Mouse (Mus musculus): ENCODE data around the gene Prkd3. TPM values are rescaled to one million over a fixed set of nuclear protein-coding genes. Genes with fewer than 3 reads are reported as not detected.

Gene Prkd3
- polyA plus RNA-seq, 1 experiment from 2014 or later = 9.9 TPM

DNA sequence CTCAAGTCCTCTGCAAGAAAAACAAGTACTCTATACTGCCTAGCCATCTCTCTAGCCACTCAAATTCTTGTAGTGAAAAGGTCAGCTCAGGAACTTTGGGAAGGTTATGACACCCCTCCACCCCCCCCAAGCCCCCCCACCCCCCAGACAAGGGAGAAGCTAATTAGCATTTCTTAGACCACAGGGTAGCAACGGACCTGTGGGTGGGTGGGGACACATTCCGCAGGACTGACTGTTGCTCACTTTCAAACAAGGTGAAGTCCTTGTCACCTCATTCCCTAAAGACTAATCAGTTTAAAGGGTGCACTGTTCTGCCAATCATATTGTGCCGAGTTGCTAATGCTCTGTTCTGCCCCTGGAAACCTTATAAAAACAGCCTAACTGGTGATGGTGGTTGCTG lies 106.7 kb downstream of the Prkd3 start:
- ATAC-seq = no peak
- WGBS = 73% methylated on average over 3 of the region's 3 CpGs
- Histone ChIP-seq H3K36me3 (ENCODE audit: control insufficient read depth, insufficient read depth) (no peaks in the 10 kb centered on the region), H3K9ac (ENCODE audit: low read depth, low read length) (no peak overlapping the region), H3K4me2 (replicated peaks; ENCODE audit: low read depth) (no peak overlapping the region), H3K4me1 (replicated peaks; ENCODE audit: control insufficient read depth, insufficient read depth, low read length) (peaks cover 3% of the 10 kb centered on the region; the same call in 1 of the 2 replicates), H3K4me3 (ENCODE audit: low read depth, low read length) (no peak overlapping the region), H3K9me3 (ENCODE audit: control insufficient read depth) (no peaks in the 10 kb centered on the region), H3K27me3 (replicated peaks; ENCODE audit: control insufficient read depth, insufficient read depth, low read length) (no peaks in the 10 kb centered on the region), H3K27ac (ENCODE audit: low read depth, low read length) (no peak overlapping the region)
- TF ChIP-seq CTCF (IDR thresholded peaks at IDR 0.05; ENCODE audit: low read depth) = no peak

DNA sequence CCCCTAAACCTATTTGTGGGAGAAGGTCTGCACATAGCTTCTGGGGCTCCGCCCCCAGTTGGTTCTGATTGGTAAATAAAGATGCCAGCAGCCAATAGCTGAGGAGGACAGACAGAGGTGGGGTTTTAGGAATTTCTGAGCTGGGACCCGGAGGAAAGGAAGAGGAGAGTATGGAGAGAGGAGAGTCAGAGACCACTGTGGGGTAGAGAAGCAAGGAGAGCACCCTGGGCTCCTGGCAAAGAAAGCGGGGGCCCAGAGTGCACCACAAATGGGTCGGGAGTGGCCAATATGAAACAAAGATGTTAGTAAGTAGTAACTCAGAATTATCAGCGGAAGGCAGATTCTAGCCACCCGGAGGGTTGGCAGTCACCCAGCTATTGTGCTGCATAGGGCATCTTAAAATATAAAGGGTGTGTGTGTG lies 107.7 kb downstream of the Prkd3 start:
- no peak for TF ChIP-seq CTCF (IDR thresholded peaks at IDR 0.05; ENCODE audit: low read depth)
- Histone ChIP-seq H3K9ac (ENCODE audit: low read depth, low read length) (no peak overlapping the region), H3K4me3 (ENCODE audit: low read depth, low read length) (peak overlapping the region; percentile 13), H3K4me2 (replicated peaks; ENCODE audit: low read depth) (peak overlapping the region; percentile 57), H3K27ac (ENCODE audit: low read depth, low read length) (no peak overlapping the region), H3K4me1 (replicated peaks; ENCODE audit: control insufficient read depth, insufficient read depth, low read length) (peaks cover 3% of the 10 kb centered on the region; the same call in 1 of the 2 replicates), H3K9me3 (ENCODE audit: control insufficient read depth) (no peaks in the 10 kb centered on the region), H3K36me3 (ENCODE audit: control insufficient read depth, insufficient read depth) (no peaks in the 10 kb centered on the region), H3K27me3 (replicated peaks; ENCODE audit: control insufficient read depth, insufficient read depth, low read length) (no peaks in the 10 kb centered on the region)
- ATAC-seq = no peak
- WGBS = 33% methylated on average over 6 of the region's 6 CpGs

DNA sequence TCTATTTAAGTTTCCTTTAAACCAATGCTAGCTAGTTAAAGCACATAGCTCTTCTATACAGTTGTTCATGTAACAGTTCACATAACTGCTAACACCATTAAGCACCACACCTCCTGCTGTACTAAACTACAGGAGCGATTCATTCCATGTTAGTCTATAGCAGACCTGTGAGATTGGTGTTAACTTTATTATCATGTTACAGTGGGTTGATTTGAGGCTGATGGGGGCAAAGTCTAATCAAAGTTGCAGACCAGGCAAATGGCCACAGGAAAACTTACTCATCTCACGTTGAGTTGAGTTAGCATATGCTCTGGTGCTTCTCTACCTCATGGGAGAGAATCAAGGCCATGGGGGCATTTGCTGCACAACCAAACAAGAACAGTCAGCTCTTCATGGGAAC lies 111.2 kb downstream of the Prkd3 start:
- Histone ChIP-seq H3K9me3 (ENCODE audit: control insufficient read depth) (no peaks in the 10 kb centered on the region), H3K4me3 (ENCODE audit: low read depth, low read length) (no peak overlapping the region), H3K27me3 (replicated peaks; ENCODE audit: control insufficient read depth, insufficient read depth, low read length) (no peaks in the 10 kb centered on the region), H3K4me1 (replicated peaks; ENCODE audit: control insufficient read depth, insufficient read depth, low read length) (no peaks in the 10 kb centered on the region), H3K9ac (ENCODE audit: low read depth, low read length) (no peak overlapping the region), H3K36me3 (ENCODE audit: control insufficient read depth, insufficient read depth) (no peaks in the 10 kb centered on the region), H3K27ac (ENCODE audit: low read depth, low read length) (no peak overlapping the region), H3K4me2 (replicated peaks; ENCODE audit: low read depth) (no peak overlapping the region)
- WGBS = 37% methylated on average over 2 of the region's 2 CpGs
- ATAC-seq = peak; percentile 54; the same call in 1 of the 2 replicates
- TF ChIP-seq CTCF (IDR thresholded peaks at IDR 0.05; ENCODE audit: low read depth) = no peak

DNA sequence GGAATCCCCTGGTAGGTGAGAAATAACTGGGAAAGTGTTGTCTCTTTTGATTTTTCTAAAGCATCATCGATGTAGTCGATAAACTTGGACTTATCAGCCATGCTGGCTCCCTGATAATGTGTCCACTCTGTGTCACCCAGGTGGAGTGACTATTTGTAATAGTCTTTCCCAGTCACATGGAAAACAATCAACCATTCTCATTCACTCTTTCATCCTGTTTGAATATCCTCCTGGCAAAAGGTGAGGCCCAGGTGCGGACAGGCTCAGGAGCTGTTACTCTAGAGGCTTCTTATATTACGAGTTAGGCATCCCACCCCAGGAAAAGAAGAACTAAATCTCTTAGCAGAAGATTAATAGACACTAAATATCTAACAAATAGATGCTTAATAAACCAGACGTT lies 113.7 kb downstream of the Prkd3 start, which contains the start of gene Sult6b1:
Sult6b1 (minus strand) TSS at position 101 of the 400 bp plus-strand sequence.
- Histone ChIP-seq H3K9me3 (ENCODE audit: control insufficient read depth) (no peaks in the 10 kb centered on the region), H3K9ac (ENCODE audit: low read depth, low read length) (no peak within 1 kb of the TSS), H3K4me1 (replicated peaks; ENCODE audit: control insufficient read depth, insufficient read depth, low read length) (no peaks in the 10 kb centered on the region), H3K4me3 (ENCODE audit: low read depth, low read length) (no peak within 1 kb of the TSS), H3K36me3 (ENCODE audit: control insufficient read depth, insufficient read depth) (no peaks in the 10 kb centered on the region), H3K27me3 (replicated peaks; ENCODE audit: control insufficient read depth, insufficient read depth, low read length) (no peaks in the 10 kb centered on the region), H3K4me2 (replicated peaks; ENCODE audit: low read depth) (no peak within 1 kb of the TSS), H3K27ac (ENCODE audit: low read depth, low read length) (no peak within 1 kb of the TSS)
- TF ChIP-seq CTCF (IDR thresholded peaks at IDR 0.05; ENCODE audit: low read depth) = no peak
- ATAC-seq = no peak
- 80% methylated on average over 5 of the region's 5 CpGs for WGBS

DNA sequence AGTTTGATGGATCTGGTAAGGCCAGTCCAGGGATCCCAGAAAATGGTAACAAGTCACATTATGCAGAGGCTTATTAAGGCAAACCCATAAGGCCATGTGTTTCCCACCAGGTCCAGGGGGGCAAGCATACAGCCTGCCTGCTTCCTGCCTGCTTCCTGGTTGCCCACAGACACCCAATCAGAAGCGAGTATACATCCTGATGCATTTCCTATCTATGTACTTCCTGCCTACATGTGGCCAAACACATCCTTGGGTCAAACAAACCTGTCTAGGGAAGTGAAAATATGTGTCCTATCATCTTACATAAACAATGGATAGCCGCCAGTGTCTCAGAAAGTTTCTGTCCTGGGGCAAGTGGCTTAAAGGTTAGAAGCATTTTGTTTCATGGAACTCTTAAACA lies 117.5 kb downstream of the Prkd3 start:
- Histone ChIP-seq H3K27ac (ENCODE audit: low read depth, low read length) (no peak overlapping the region), H3K9me3 (ENCODE audit: control insufficient read depth) (no peaks in the 10 kb centered on the region), H3K4me1 (replicated peaks; ENCODE audit: control insufficient read depth, insufficient read depth, low read length) (no peaks in the 10 kb centered on the region), H3K4me2 (replicated peaks; ENCODE audit: low read depth) (no peak overlapping the region), H3K9ac (ENCODE audit: low read depth, low read length) (no peak overlapping the region), H3K36me3 (ENCODE audit: control insufficient read depth, insufficient read depth) (no peaks in the 10 kb centered on the region), H3K27me3 (replicated peaks; ENCODE audit: control insufficient read depth, insufficient read depth, low read length) (no peaks in the 10 kb centered on the region), H3K4me3 (ENCODE audit: low read depth, low read length) (no peak overlapping the region)
- ATAC-seq = no peak
- TF ChIP-seq CTCF (IDR thresholded peaks at IDR 0.05; ENCODE audit: low read depth) = no peak
- 74% methylated on average over 2 of the region's 2 CpGs for WGBS

Other genes starting within 250 kb of the Prkd3 start
- 6.8 and 7.0 TPM in 2 replicates for gene Heatr5b, start 185.5 kb downstream of the Prkd3 start, polyA plus RNA-seq (2015; fragmentation: Nextera tagmentation; extraction: Ambion mirVana)
- gene Gpatch11, start 185.2 kb downstream of the Prkd3 start, polyA plus RNA-seq (2015; fragmentation: Nextera tagmentation; extraction: Ambion mirVana) = 64.7 and 65.1 TPM in 2 replicates
- 23.4 and 25.1 TPM in 2 replicates for gene Eif2ak2, start 138.2 kb downstream of the Prkd3 start, polyA plus RNA-seq (2015; fragmentation: Nextera tagmentation; extraction: Ambion mirVana)
- gene Sult6b1, start 113.8 kb downstream of the Prkd3 start, polyA plus RNA-seq (2015; fragmentation: Nextera tagmentation; extraction: Ambion mirVana) = 0.25 TPM in 2 replicates
- gene Cebpzos, start 104.3 kb downstream of the Prkd3 start, polyA plus RNA-seq (2015; fragmentation: Nextera tagmentation; extraction: Ambion mirVana) = 113 and 114 TPM in 2 replicates
- gene Cebpz, start 83.8 kb downstream of the Prkd3 start, polyA plus RNA-seq (2015; fragmentation: Nextera tagmentation; extraction: Ambion mirVana) = 30.8 and 36.0 TPM in 2 replicates
- 24.1 and 29.7 TPM in 2 replicates for gene Ndufaf7, start 83.7 kb downstream of the Prkd3 start, polyA plus RNA-seq (2015; fragmentation: Nextera tagmentation; extraction: Ambion mirVana)
- 23.9 and 24.8 TPM in 2 replicates for gene Qpct, start 31.1 kb upstream of the Prkd3 start, polyA plus RNA-seq (2015; fragmentation: Nextera tagmentation; extraction: Ambion mirVana)